Mouse (Mus musculus) limb, embryonic 14.5 days (tissue): ENCODE data around the gene Tiprl. TPM values are rescaled to one million over a fixed set of nuclear protein-coding genes. Genes with fewer than 3 reads are reported as not detected.

Source experiments
- ATAC-seq: fragments of 200-750 bp; cut with Nextera tagmentation; 2 replicates; pipeline ENCODE4 v1.8.0; 2017; ENCODE audit warnings: low read depth, moderate number of reproducible peaks, moderate TSS enrichment; ENCODE audit not compliant: low FRiP score
- DNase-seq: peaks from one replicate; pipeline ENCODE4 v3.0.0-alpha.2; 2015; ENCODE audit warnings: low spot score
- H3K27ac ChIP-seq: fragments of 300-500 bp; sonication (generic); replicated peaks from 2 replicates; pipeline ENCODE4 v1.5.1; 2014; ENCODE audit warnings: low read depth, mild to moderate bottlenecking, low read length, moderate library complexity, mixed read lengths
- H3K27me3 ChIP-seq: fragments of 300-500 bp; sonication (generic); 2 replicates; pipeline ENCODE4 v1.6.1; 2014; ENCODE audit warnings: low read length, mixed read lengths; ENCODE audit not compliant: control insufficient read depth, insufficient read depth
- H3K36me3 ChIP-seq: fragments of 300-500 bp; sonication (generic); 2 replicates; pipeline ENCODE4 v1.6.1; 2014; ENCODE audit warnings: mild to moderate bottlenecking, low read length, moderate library complexity, mixed read lengths; ENCODE audit not compliant: control insufficient read depth, insufficient read depth
- H3K4me1 ChIP-seq: fragments of 300-500 bp; sonication (generic); 2 replicates; pipeline ENCODE4 v1.6.1; 2014; ENCODE audit warnings: antibody characterized with exemption, low read length, mixed read lengths; ENCODE audit not compliant: control insufficient read depth, insufficient read depth
- H3K4me2 ChIP-seq: fragments of 300-500 bp; sonication (generic); replicated peaks from 2 replicates; pipeline ENCODE4 v1.6.1; 2014; ENCODE audit warnings: low read depth, mild to moderate bottlenecking, low read length, moderate library complexity; ENCODE audit not compliant: severe bottlenecking
- H3K4me3 ChIP-seq: fragments of 300-500 bp; sonication (generic); replicated peaks from 2 replicates; pipeline ENCODE4 v1.5.1; 2014; ENCODE audit warnings: low read length
- H3K9ac ChIP-seq: fragments of 300-500 bp; sonication (generic); 2 replicates; pipeline ENCODE4 v1.6.1; 2014; ENCODE audit warnings: mild to moderate bottlenecking, low read depth, low read length, moderate library complexity; ENCODE audit not compliant: severe bottlenecking
- H3K9me3 ChIP-seq: fragments of 300-500 bp; sonication (generic); 2 replicates; pipeline ENCODE4 v1.6.1; 2016; ENCODE audit warnings: low read length; ENCODE audit not compliant: control insufficient read depth
- POLR2A ChIP-seq: fragments of 200-500 bp; IDR thresholded peaks from 2 replicates; pipeline ENCODE4 v1.8.0; 2012; ENCODE audit warnings: inconsistent platforms, mild to moderate bottlenecking, moderate library complexity, borderline replicate concordance; ENCODE audit not compliant: insufficient read depth, insufficient read length; ENCODE audit errors: extremely low read depth
- WGBS: fragments of 180-500 bp; shearing (Covaris S2); extraction: QIAGEN DNeasy Blood & Tissue Kit; methylation state at CpG from one replicate; pipeline ENCODE4 v1.1.7; 2014; 5-methylcytosine and 5-hydroxymethylcytosine counted together
- polyA plus RNA-seq, 2 experiments: library from polyadenylated mRNA; depleted of rRNA in 1 of 2; stranded (reverse) in 1 of 2; unstranded in 1 of 2; fragments of >200 nt; fragmentation: Nextera tagmentation in 1 of 2; extraction: Ambion mirVana in 1 of 2; gene quantifications; 2 replicates each; pipeline versions ENCODE4 v1.2.1 to v1.2.3; 2012 to 2014

The Tiprl gene
- polyA plus RNA-seq, 2 experiments = 52.4 to 84.9 TPM

GRCm38 (mm10) chr1:165188806-165189580 is 47.8 kb downstream of the Tiprl start:
- no peak overlapping the region for H3K4me2 ChIP-seq
- DNase-seq (no peak), ATAC-seq (no peak)
- H3K36me3 ChIP-seq = peaks cover 10% of the 10 kb centered on the region
- no peaks in the 10 kb centered on the region for H3K27me3 ChIP-seq
- no peaks in the 10 kb centered on the region for H3K9me3 ChIP-seq
- no peak for TF ChIP-seq POLR2A
- H3K4me1 ChIP-seq = peaks cover 10% of the 10 kb centered on the region; the same call in 1 of the 2 replicates
- no peak overlapping the region for H3K4me3 ChIP-seq
- 69% methylated on average over 9 of the region's 10 CpGs for WGBS
- H3K27ac ChIP-seq = no peak overlapping the region
- H3K9ac ChIP-seq = no peak overlapping the region

DNA sequence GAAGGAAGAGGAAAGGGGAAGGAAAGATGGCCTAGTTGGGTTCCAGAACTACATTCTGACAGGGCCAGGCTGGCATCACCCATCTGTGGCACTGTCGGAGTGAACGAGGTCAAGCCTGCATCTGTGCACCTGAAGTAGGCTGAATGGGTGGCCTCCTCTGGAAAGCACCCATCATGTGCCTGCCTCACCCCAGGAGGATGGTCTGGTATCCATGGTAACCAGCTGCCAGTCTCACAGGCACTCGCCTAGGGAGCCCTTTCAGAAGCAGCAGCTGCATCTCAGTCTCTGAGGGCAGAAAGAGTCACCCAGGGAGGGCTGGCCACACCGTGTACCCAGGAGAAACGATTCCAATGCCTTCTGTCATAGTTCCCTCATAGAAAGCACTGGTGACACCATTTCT is 49.4 kb downstream of the Tiprl start:
- no peak for ATAC-seq
- WGBS = 63% methylated on average over 5 of the region's 5 CpGs
- Histone ChIP-seq H3K9ac (no peak overlapping the region), H3K9me3 (no peaks in the 10 kb centered on the region), H3K4me3 (no peak overlapping the region), H3K4me1 (no peaks in the 10 kb centered on the region), H3K27ac (no peak overlapping the region), H3K27me3 (no peaks in the 10 kb centered on the region), H3K4me2 (no peak overlapping the region), H3K36me3 (peaks cover 21% of the 10 kb centered on the region)
- no peak for DNase-seq
- TF ChIP-seq POLR2A = no peak

DNA sequence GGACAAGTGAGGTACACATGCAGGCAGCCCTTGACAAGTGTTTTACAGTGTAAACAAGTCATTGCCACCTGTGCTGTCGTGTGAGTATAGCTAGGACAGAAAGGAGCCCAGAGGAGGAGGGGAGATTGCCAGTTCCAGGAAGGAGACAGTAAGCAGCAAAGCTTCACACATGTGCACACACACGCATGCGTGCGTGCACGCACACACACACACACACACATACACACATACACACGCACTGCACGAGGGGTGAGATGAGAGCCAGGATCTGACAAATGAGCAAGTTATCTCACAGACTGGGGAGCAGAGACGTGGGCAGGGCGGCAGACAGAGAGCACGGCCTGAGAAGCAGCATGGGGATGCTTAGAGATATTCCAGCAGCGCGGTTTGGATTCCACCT is 50.3 kb downstream of the Tiprl start:
- Histone ChIP-seq H3K27me3 (no peaks in the 10 kb centered on the region), H3K4me3 (no peak overlapping the region), H3K4me1 (no peaks in the 10 kb centered on the region), H3K9me3 (no peaks in the 10 kb centered on the region), H3K9ac (no peak overlapping the region), H3K36me3 (peaks cover 24% of the 10 kb centered on the region), H3K4me2 (no peak overlapping the region), H3K27ac (no peak overlapping the region)
- DNase-seq (no peak), ATAC-seq (no peak)
- TF ChIP-seq POLR2A = no peak
- WGBS = 88% methylated on average over 12 of the region's 12 CpGs

GRCm38 (mm10) chr1:165185116-165185515 is 51.7 kb downstream of the Tiprl start:
- H3K4me2 ChIP-seq = no peak overlapping the region
- TF ChIP-seq POLR2A = no peak
- H3K4me3 ChIP-seq = no peak overlapping the region
- no peaks in the 10 kb centered on the region for H3K4me1 ChIP-seq
- peaks cover 24% of the 10 kb centered on the region for H3K36me3 ChIP-seq
- H3K9me3 ChIP-seq = no peaks in the 10 kb centered on the region
- no peak for DNase-seq
- H3K27me3 ChIP-seq = no peaks in the 10 kb centered on the region
- 60% methylated on average over 7 of the region's 7 CpGs for WGBS
- no peak overlapping the region for H3K27ac ChIP-seq
- H3K9ac ChIP-seq = no peak overlapping the region
- ATAC-seq = no peak

- Histone ChIP-seq H3K9me3 (no peaks in the 10 kb centered on the region), H3K4me1 (no peaks in the 10 kb centered on the region), H3K4me2 (no peak overlapping the region), H3K27me3 (no peaks in the 10 kb centered on the region), H3K27ac (no peak overlapping the region), H3K4me3 (no peak overlapping the region), H3K36me3 (peaks cover 24% of the 10 kb centered on the region), H3K9ac (no peak overlapping the region)
- no peak for TF ChIP-seq POLR2A
- no peak for ATAC-seq
- WGBS = 90% methylated on average over 3 of the region's 3 CpGs
- no peak for DNase-seq
Observed at GRCm38 (mm10) chr1:165184178-165184577, 52.6 kb downstream of the Tiprl start.
